In genomic region chr6:48854155-48854554, GRCm38 (mm10) we compare ENCODE assay signal across 36 mouse cellular contexts. TPM values are rescaled to one million over a fixed set of nuclear protein-coding genes. Genes with fewer than 3 reads are reported as not detected.
DNase-seq lines count a peak whose midpoint lies in the region; ATAC-seq and TF ChIP-seq lines count a peak whose summit lies in the region.
"Had no signal": no experiment of that assay in that cellular context is flagged by ENCODE, and none has a peak within 500 bp of the region (broad histone marks: within the 10 kb centered on the region; RNA-seq: fewer than 3 reads in every experiment).

No protein-coding gene starts in this region.

- H3K27me3 ChIP-seq in kidney, postnatal 0 days (ENCODE audit: insufficient read depth, low read length), result no peaks in the 10 kb centered on the region
- H3K27me3 ChIP-seq in lung, postnatal 0 days (replicated peaks; ENCODE audit: insufficient read depth, low read length), result no peaks in the 10 kb centered on the region
- no peaks in the 10 kb centered on the region for H3K27me3 ChIP-seq in MEL (ENCODE audit: control insufficient read depth in 1 of 2, insufficient read depth in 2 of 2, low read length in 2 of 2)
- H3K27me3 ChIP-seq in forebrain, embryonic 14.5 days (replicated peaks; ENCODE audit: control insufficient read depth, insufficient read depth, low read length), result no peaks in the 10 kb centered on the region
- H3K27me3 ChIP-seq: forebrain, embryonic 15.5 days; heart, embryonic 13.5 days; intestine, embryonic 15.5 days; stomach, embryonic 15.5 days had no signal

- TF ChIP-seq CTCF in kidney, postnatal 0 days (IDR thresholded peaks at IDR 0.05; ENCODE audit: low read depth), result peak; percentile 50; the same call in 1 of the 2 replicates
- TF ChIP-seq CTCF in lung, postnatal 0 days (IDR thresholded peaks at IDR 0.05), result peak; percentile 50
- TF ChIP-seq CTCF in lung, adult 2 months (IDR thresholded peaks at IDR 0.05; ENCODE audit: insufficient read depth, low read length), result no peak
- TF ChIP-seq CTCF in MEL (IDR thresholded peaks at IDR 0.05 in 2 of 3, conservative IDR thresholded peaks at IDR 0.05 in 1 of 3; ENCODE audit: control insufficient read depth in 1 of 3, insufficient read depth in 1 of 3, low read depth in 2 of 3, low read length in 3 of 3, poor library complexity in 1 of 3, severe bottlenecking in 1 of 3), result peak; percentile 26 to 48 (median 31); a peak in 4 of 6 replicates

- no peak for DNase-seq in kidney, postnatal 0 days (ENCODE audit: low spot score)
- no peak for DNase-seq in kidney, adult 9 months
- no peak for DNase-seq in lung, postnatal 0 days (ENCODE audit: low spot score)
- no peak for DNase-seq in lung, adult 2 months
- no peak for DNase-seq in MEL (ENCODE audit: low read depth, low spot score)
- peak; percentile 32 for DNase-seq in induced T-regulatory cell, adult 2 months (ENCODE audit: low read depth)
- no peak for DNase-seq in forebrain, embryonic 14.5 days (ENCODE audit: low spot score)
- DNase-seq in kidney, adult 8-10 months, result no peak
- DNase-seq: adrenal gland, adult 8-10 months; B cell, adult 2 months; cerebellum, adult 11 months; cerebellum, adult 9-10 months; cerebellum, postnatal 36 days; heart, postnatal 10 days; liver; lung, adult 18-20 months; lung, postnatal 36 days; right cerebral cortex, postnatal 25 days; thymus, postnatal 14 days had no signal

- no peak overlapping the region for H3K4me2 ChIP-seq in kidney, postnatal 0 days (ENCODE audit: low read length)
- H3K4me2 ChIP-seq in lung, postnatal 0 days (replicated peaks; ENCODE audit: low read depth, low read length), result no peak overlapping the region
- no peak overlapping the region for H3K4me2 ChIP-seq in forebrain, embryonic 14.5 days (ENCODE audit: low read length)
- H3K4me2 ChIP-seq: forebrain, embryonic 15.5 days; heart, embryonic 13.5 days; hindbrain, embryonic 15.5 days; intestine, embryonic 15.5 days; midbrain, embryonic 11.5 days; stomach, embryonic 15.5 days had no signal

- no peak for TF ChIP-seq POLR2A in lung, adult 2 months (IDR thresholded peaks at IDR 0.05; ENCODE audit: borderline replicate concordance, extremely low read depth, low read depth, low read length)
- TF ChIP-seq POLR2A in MEL (IDR thresholded peaks at IDR 0.05; ENCODE audit: control insufficient read depth in 1 of 2, insufficient read depth in 1 of 2, low read depth in 1 of 2, low read length in 2 of 2, poor library complexity in 1 of 2), result no peak

- no peaks in the 10 kb centered on the region for H3K9me3 ChIP-seq in kidney, postnatal 0 days (replicated peaks; ENCODE audit: low read length)
- H3K9me3 ChIP-seq in lung, postnatal 0 days (ENCODE audit: low read length), result no peaks in the 10 kb centered on the region
- H3K9me3 ChIP-seq in MEL (replicated peaks; ENCODE audit: insufficient read depth, low read length), result no peaks in the 10 kb centered on the region
- no peaks in the 10 kb centered on the region for H3K9me3 ChIP-seq in forebrain, embryonic 14.5 days (replicated peaks; ENCODE audit: control insufficient read depth, low read length)
- H3K9me3 ChIP-seq: forebrain, embryonic 15.5 days; heart, embryonic 13.5 days; hindbrain, embryonic 15.5 days; intestine, embryonic 15.5 days; stomach, embryonic 15.5 days had no signal

- no peaks in the 10 kb centered on the region for H3K4me1 ChIP-seq in kidney, postnatal 0 days (replicated peaks; ENCODE audit: insufficient read depth, low read length)
- no peaks in the 10 kb centered on the region; the same call in 1 of the 2 replicates for H3K4me1 ChIP-seq in lung, postnatal 0 days (ENCODE audit: insufficient read depth, low read depth, low read length)
- H3K4me1 ChIP-seq in lung, adult 2 months (ENCODE audit: control insufficient read depth, insufficient read depth, low read length), result peaks cover 10% of the 10 kb centered on the region
- H3K4me1 ChIP-seq in MEL (ENCODE audit: control insufficient read depth in 1 of 2, insufficient read depth in 2 of 2, low read length in 2 of 2), result peaks cover 0 to 6% of the 10 kb centered on the region in 2 experiments; a peak in 2 of 4 replicates
- no peaks in the 10 kb centered on the region for H3K4me1 ChIP-seq in forebrain, embryonic 14.5 days (ENCODE audit: control insufficient read depth, insufficient read depth, low read length)

- no peak for ATAC-seq in kidney, postnatal 0 days (replicated peaks; ENCODE audit: low FRiP score, low read depth)
- ATAC-seq in lung, postnatal 0 days, result no peak
- no peak for ATAC-seq in forebrain, embryonic 14.5 days
- ATAC-seq: forebrain, embryonic 15.5 days; intestine, embryonic 15.5 days had no signal

- no peak overlapping the region for H3K4me3 ChIP-seq in kidney, postnatal 0 days (replicated peaks; ENCODE audit: low read depth, low read length)
- no peak overlapping the region for H3K4me3 ChIP-seq in lung, postnatal 0 days (ENCODE audit: low read depth, low read length)
- no peak overlapping the region for H3K4me3 ChIP-seq in lung, adult 2 months (replicated peaks; ENCODE audit: extremely low read depth, low read depth, low read length)
- H3K4me3 ChIP-seq in MEL (ENCODE audit: control insufficient read depth in 1 of 2, insufficient read depth in 1 of 2, low read depth in 2 of 2, low read length in 2 of 2), result no peak overlapping the region
- H3K4me3 ChIP-seq in forebrain, embryonic 14.5 days (ENCODE audit: low read depth, low read length), result no peak overlapping the region
- H3K4me3 ChIP-seq: forebrain, embryonic 15.5 days; heart, embryonic 13.5 days; hindbrain, embryonic 15.5 days; intestine, embryonic 15.5 days; stomach, embryonic 15.5 days had no signal

- no peaks in the 10 kb centered on the region for H3K36me3 ChIP-seq in kidney, postnatal 0 days (ENCODE audit: insufficient read depth, low read length)
- H3K36me3 ChIP-seq in lung, postnatal 0 days (ENCODE audit: insufficient read depth, low read length), result no peaks in the 10 kb centered on the region
- peaks cover 0 to 3% of the 10 kb centered on the region in 2 experiments; a peak in 2 of 4 replicates for H3K36me3 ChIP-seq in MEL (ENCODE audit: control insufficient read depth in 1 of 2, insufficient read depth in 2 of 2, low read length in 2 of 2)
- H3K36me3 ChIP-seq in forebrain, embryonic 14.5 days (ENCODE audit: control insufficient read depth, insufficient read depth, low read length), result no peaks in the 10 kb centered on the region
- H3K36me3 ChIP-seq: forebrain, embryonic 15.5 days; heart, embryonic 13.5 days; hindbrain, embryonic 15.5 days; intestine, embryonic 15.5 days; stomach, embryonic 15.5 days had no signal

- no peaks in the 10 kb centered on the region for H3K79me2 ChIP-seq in MEL (ENCODE audit: control insufficient read depth, insufficient read depth, low read length, poor library complexity)

- no peak overlapping the region for H3K9ac ChIP-seq in kidney, postnatal 0 days (ENCODE audit: low read depth, low read length)
- H3K9ac ChIP-seq in lung, postnatal 0 days (replicated peaks; ENCODE audit: low read depth), result no peak overlapping the region
- no peak overlapping the region for H3K9ac ChIP-seq in MEL (ENCODE audit: control insufficient read depth, low read depth, low read length, poor library complexity, severe bottlenecking)
- no peak overlapping the region for H3K9ac ChIP-seq in forebrain, embryonic 14.5 days (ENCODE audit: low read length)
- H3K9ac ChIP-seq: forebrain, embryonic 15.5 days; heart, embryonic 13.5 days; hindbrain, embryonic 15.5 days; intestine, embryonic 15.5 days; stomach, embryonic 15.5 days had no signal

- WGBS in kidney, postnatal 0 days, result 97% methylated on average over 2 of the region's 2 CpGs
- 98% methylated on average over 2 of the region's 2 CpGs for WGBS in lung, postnatal 0 days
- WGBS in lung, adult 2 months, result 97% methylated on average over 2 of the region's 2 CpGs
- 95% methylated on average over 2 of the region's 2 CpGs for WGBS in forebrain, embryonic 14.5 days

- TF ChIP-seq RAD21 in MEL (IDR thresholded peaks at IDR 0.05; ENCODE audit: low read depth, low read length), result peak; percentile 25

- no peak overlapping the region for H3K27ac ChIP-seq in kidney, postnatal 0 days
- H3K27ac ChIP-seq in lung, postnatal 0 days (ENCODE audit: low read length), result no peak overlapping the region
- no peak overlapping the region for H3K27ac ChIP-seq in MEL (ENCODE audit: control insufficient read depth, low read depth, low read length)
- H3K27ac ChIP-seq in forebrain, embryonic 14.5 days (ENCODE audit: low read depth, low read length), result no peak overlapping the region
- H3K27ac ChIP-seq: forebrain, embryonic 15.5 days; heart, embryonic 13.5 days; hindbrain, embryonic 15.5 days; intestine, embryonic 15.5 days; stomach, embryonic 15.5 days had no signal

- no peak for TF ChIP-seq EP300 in lung, postnatal 0 days (IDR thresholded peaks at IDR 0.05)
- TF ChIP-seq EP300 in MEL (IDR thresholded peaks at IDR 0.05; ENCODE audit: low read depth in 1 of 2, low read length in 2 of 2), result no peak

TF ChIP-seq in MEL, 35 proteins besides CTCF, POLR2A, EP300 and RAD21 (continues in another document):
- peak; percentile 45 for TF ChIP-seq SMC3 (IDR thresholded peaks at IDR 0.05; ENCODE audit: low read depth, low read length)

RNA-seq across cellular contexts. Expression of gene Tmem176b, which starts 12.9 kb away (rescaled TPM):
- 669 and 685 TPM in 2 replicates for polyA plus RNA-seq in kidney, postnatal 0 days (2015; fragmentation: Nextera tagmentation; extraction: Ambion mirVana)
- 798 and 806 TPM in 2 replicates for polyA plus RNA-seq in lung, postnatal 0 days (2015; fragmentation: Nextera tagmentation; extraction: Ambion mirVana)
- 521 and 609 TPM in 2 replicates for polyA plus RNA-seq in lung, adult 2 months (2012; rRNA removed)
- 22.2 and 23.0 TPM in 2 replicates for total RNA-seq in MEL (2012; rRNA removed)
- polyA plus RNA-seq in MEL (2012; ENCODE audit: insufficient read depth in 1 of 2, insufficient read length in 2 of 2, low read depth in 1 of 2, low replicate concordance in 2 of 2, missing spikeins in 1 of 2), result 10 to 100 TPM in 1 of 2 experiments, not detected in 1; 77.0 TPM
- polyA plus RNA-seq in forebrain, embryonic 14.5 days (2014; fragmentation: Nextera tagmentation; extraction: Ambion mirVana), result 108 and 131 TPM in 2 replicates

RNA-seq across cellular contexts. Expression of gene Tmem176a, which starts 13.4 kb away (rescaled TPM):
- 315 and 333 TPM in 2 replicates for polyA plus RNA-seq in kidney, postnatal 0 days (2015; fragmentation: Nextera tagmentation; extraction: Ambion mirVana)
- 485 and 539 TPM in 2 replicates for polyA plus RNA-seq in lung, postnatal 0 days (2015; fragmentation: Nextera tagmentation; extraction: Ambion mirVana)
- polyA plus RNA-seq in lung, adult 2 months (2012; rRNA removed), result 254 and 269 TPM in 2 replicates
- 3.9 TPM in 2 replicates for total RNA-seq in MEL (2012; rRNA removed)
- 10 to 100 TPM in 1 of 2 experiments, not detected in 1; 18.5 TPM for polyA plus RNA-seq in MEL (2012; ENCODE audit: insufficient read depth in 1 of 2, insufficient read length in 2 of 2, low read depth in 1 of 2, low replicate concordance in 2 of 2, missing spikeins in 1 of 2)
- 18.8 and 23.8 TPM in 2 replicates for polyA plus RNA-seq in forebrain, embryonic 14.5 days (2014; fragmentation: Nextera tagmentation; extraction: Ambion mirVana)

RNA-seq across cellular contexts. Expression of gene Aoc1, which starts 18.5 kb away (rescaled TPM):
- polyA plus RNA-seq in kidney, postnatal 0 days (2015; fragmentation: Nextera tagmentation; extraction: Ambion mirVana), result 9.9 and 11.0 TPM in 2 replicates
- 4.4 and 4.9 TPM in 2 replicates for polyA plus RNA-seq in lung, postnatal 0 days (2015; fragmentation: Nextera tagmentation; extraction: Ambion mirVana)
- polyA plus RNA-seq in lung, adult 2 months (2012; rRNA removed), result 4.8 and 8.1 TPM in 2 replicates
- not detected in 2 replicates for total RNA-seq in MEL (2012; rRNA removed)
- not detected for polyA plus RNA-seq in MEL (2012; ENCODE audit: insufficient read depth in 1 of 2, insufficient read length in 2 of 2, low read depth in 1 of 2, low replicate concordance in 2 of 2, missing spikeins in 1 of 2)
- not detected in 2 replicates for polyA plus RNA-seq in forebrain, embryonic 14.5 days (2014; fragmentation: Nextera tagmentation; extraction: Ambion mirVana)
- total RNA-seq: adrenal gland, adult 8-10 months; gastrocnemius, adult 8-10 months; heart, adult 8-10 months; heart, postnatal 10 days; hematopoietic stem cell, adult 5-6 weeks; layer of hippocampus, postnatal 10 days; left cerebral cortex, adult 18-20 months; left cerebral cortex, postnatal 14 days; megakaryocyte, adult 5-6 weeks; monocyte, adult 5-6 weeks had no signal
- polyA plus RNA-seq: embryonic facial prominence, embryonic 11.5 days; forebrain, embryonic 15.5 days; heart, embryonic 13.5 days; hindbrain, embryonic 15.5 days; limb, embryonic 11.5 days; midbrain, embryonic 11.5 days; neural tube, embryonic 14.5 days had no signal

Comparison
In these comparisons a context has a peak if more than half of its experiments do, and no peak if none do; other contexts are left out.
1. RNA of gene Tmem176a, which starts 13.4 kb away (polyA plus RNA-seq): 485 to 539 TPM in lung, postnatal 0 days, 315 to 333 TPM in kidney, postnatal 0 days and 254 to 269 TPM in lung, adult 2 months; 18.8 to 23.8 TPM in forebrain, embryonic 14.5 days and 18.5 TPM in MEL; every median in the first group is over 10 times any median in the second.